Mouse (Mus musculus): ENCODE data around the gene Whrn. TPM values are rescaled to one million over a fixed set of nuclear protein-coding genes. Genes with fewer than 3 reads are reported as not detected.
A peak's percentile ranks its signal among the peaks of the same experiment; 100 is the strongest.

Gene Whrn
- total RNA-seq (2021), result 1 to 10 TPM; 5.1 to 8.9 TPM

GRCm38 (mm10) chr4:63495915-63496278 lies at the start of gene Whrn:
Gene Whrn, minus strand, starts transcription at chr4:63495991.
- DNase-seq, result peak; percentile 82

GRCm38 (mm10) chr4:63545231-63545958 lies 49.6 kb upstream of the Whrn start:
- no peak for DNase-seq

DNA sequence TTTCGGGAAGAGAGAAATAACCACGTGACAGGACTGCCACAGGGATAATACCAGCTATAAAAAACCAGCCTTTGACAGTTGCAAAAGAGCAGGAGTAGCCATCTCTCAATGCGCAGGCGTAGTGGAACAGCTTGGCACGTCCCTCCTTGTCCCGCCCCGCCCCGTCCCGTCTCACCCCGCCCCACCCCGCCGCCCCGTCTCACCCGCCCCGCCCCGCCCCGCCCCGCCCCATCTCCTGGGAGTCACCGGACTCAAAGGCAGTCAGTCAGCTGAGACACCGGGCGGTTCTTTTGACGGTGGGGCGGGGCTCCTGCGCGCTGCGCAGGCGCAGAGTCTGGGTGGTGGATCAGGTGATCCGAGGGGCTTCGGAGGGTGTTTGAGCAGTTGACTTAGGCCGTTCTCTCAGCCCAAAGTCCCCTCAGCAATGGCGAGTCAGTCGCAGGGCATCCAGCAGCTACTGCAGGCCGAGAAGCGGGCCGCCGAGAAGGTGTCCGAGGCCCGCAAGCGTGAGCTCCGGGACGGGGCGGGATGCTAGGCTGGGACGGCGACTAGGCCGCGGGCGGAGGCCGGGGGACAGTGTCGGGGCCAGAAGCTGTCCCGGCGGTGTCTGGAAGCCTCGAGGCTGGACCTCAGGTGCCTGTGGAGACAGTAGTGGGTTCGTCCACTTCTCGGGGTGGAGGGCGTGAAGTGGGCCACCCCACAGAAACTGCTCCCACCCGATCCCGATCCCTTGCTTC lies 48.9 kb upstream of the Whrn start, which contains the start of gene Atp6v1g1:
Atp6v1g1 (plus strand) TSS at position 279 of the 737 bp plus-strand sequence.
- peak; percentile 97 for DNase-seq

- DNase-seq, result peak; percentile 26
Observed at GRCm38 (mm10) chr4:63543746-63544493, 48.1 kb upstream of the Whrn start.

DNA sequence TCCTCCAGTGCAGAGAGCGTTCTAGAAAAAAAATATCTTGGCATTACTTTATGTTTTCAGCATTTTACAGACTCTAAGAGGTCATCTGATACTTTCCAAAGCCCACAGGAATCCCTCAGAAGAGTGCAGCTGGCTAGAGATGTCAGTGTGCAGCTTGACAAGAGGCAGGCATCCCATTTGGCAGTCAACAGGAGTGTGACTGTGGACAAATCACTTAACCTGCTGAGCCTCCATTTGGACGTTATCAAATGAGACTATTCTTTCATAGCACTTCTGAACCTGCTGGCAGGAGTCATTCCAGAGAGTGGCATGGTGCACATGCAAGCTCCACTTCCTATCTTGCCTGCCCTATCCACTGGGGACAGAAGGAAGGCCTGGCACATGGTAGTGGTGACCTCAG lies 46.4 kb upstream of the Whrn start:
- DNase-seq, result peak; percentile 66

DNA sequence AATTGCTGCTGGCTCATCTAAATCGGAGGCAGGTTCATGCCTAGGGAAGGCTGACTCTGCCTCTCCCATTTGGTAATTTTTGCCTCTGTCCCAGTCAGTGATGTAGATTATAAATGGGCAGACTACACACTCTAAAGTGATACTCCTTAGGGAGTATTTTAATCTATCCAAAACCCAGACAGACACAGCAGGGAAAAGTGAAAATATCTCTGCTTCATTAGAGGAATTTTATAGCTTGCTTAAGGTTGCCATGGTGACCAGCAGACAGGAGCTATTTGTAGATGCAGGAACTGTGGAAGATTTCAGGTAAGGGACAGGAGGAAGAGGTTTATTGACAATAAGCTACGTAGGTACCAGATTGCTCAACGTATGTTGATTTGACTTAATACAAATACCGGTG lies 41.8 kb upstream of the Whrn start:
- no peak for DNase-seq

GRCm38 (mm10) chr4:63530409-63530808 lies 34.6 kb upstream of the Whrn start:
- DNase-seq, result no peak

DNA sequence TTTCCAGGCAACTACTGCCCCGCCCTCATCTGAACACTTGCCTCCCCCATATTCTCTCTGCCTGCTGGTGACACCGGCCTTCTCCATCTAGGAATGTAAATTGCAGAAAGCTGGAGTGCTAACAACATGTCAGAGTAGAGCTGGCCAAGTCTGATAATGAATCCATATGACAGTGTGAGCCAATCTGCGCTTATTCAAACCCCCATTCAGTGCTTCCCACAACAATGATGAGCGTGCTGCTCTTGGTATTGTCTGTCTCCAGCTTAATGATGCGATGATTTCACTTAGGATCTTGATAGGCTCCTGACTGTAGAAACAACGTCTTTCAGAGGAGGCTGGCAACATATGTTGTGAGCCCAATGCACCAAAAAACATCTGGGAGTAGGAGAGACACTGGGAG lies 33.2 kb upstream of the Whrn start:
- DNase-seq, result no peak

GRCm38 (mm10) chr4:63525514-63525913 lies 29.7 kb upstream of the Whrn start:
- no peak for DNase-seq

DNA sequence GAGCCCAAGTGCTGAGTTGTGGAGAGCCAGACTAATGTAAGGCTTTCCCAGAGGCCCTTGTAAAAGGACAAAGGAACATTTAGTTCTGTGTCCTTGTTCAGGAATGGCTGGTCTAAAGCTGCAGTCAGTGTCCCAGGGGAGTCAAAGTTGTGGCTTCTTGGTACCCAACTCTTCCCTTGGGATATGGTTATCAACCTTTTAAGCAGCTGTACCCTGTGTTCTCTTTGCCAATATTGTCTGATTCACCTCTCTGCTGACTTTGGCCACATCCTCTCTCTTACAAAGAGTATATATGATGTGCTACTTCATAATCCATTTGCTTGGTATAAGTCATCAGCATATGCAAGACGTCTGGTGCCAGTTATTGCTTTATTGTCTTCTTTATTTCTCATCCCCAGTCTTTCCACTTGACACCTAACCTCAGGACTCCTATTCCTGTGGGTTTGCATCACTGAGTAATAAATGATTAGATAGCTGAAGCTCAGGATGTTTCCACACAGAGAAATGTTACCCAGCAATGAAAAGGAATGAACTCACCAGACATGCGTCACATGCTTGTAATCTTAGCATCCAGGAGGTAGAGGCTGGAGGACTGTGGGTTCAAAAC lies 26.1 kb upstream of the Whrn start:
- DNase-seq, result no peak

DNA sequence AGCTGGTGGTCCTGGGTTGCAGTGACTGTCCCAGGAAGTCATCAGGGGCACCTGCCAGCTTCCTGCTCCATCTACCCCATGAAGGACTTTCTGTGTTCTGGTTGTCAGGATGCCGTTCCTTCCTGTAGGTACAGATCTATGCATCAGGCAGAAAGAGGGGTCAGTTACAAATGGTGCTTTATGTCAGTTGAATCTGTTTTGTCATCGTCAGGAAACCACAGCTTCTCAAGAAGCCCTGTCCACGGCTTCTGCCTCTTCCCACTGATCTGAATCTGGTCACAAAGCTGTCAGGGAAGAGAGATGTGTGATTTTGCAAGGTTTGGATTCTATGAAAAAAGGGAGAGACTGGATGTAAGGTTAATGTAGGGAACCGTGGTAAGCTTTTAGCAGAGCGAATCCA lies 19.2 kb upstream of the Whrn start:
- no peak for DNase-seq

GRCm38 (mm10) chr4:63514454-63514984 lies 18.7 kb upstream of the Whrn start:
- DNase-seq, result no peak

- DNase-seq, result no peak
Observed at GRCm38 (mm10) chr4:63512921-63513320, 17.1 kb upstream of the Whrn start.

DNA sequence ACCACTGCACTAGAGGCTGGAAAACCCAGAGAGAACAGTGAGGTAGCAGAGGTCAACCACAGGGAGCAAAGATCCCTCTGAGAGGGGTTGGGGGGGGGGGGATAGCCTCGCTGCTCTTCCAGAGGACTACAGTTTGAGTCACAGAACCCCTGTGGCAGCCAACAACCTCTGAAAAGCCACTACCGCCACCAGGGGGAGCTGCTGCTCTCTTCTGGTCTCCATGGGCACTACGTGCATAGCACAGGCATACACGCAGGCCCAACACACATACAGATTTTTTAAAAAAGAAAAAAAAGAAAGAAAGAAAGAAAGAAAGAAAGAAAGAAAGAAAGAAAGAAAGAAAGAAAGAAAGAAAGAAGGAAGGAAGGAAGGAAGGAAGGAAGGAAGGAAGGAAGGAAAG lies 12.4 kb upstream of the Whrn start:
- DNase-seq, result peak; percentile 86

DNA sequence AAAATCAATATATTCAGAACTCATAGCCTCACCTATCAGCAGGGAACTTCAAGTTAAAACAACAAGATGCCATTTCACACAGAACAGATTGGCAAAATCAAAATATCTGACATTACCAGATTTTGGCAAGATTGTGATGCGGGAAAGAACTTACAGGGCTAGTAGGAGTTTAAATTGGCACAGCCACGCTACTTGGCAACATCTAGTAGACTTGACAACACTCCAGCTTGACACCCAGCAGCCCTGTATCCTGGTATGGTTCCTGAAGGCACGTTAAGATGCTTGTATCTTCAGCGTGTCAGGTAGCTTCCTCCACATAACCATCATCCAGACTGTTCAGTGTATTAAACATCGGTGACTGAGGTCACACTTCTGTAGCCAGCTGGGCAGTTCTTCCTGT lies 11.7 kb upstream of the Whrn start:
- no peak for DNase-seq

DNA sequence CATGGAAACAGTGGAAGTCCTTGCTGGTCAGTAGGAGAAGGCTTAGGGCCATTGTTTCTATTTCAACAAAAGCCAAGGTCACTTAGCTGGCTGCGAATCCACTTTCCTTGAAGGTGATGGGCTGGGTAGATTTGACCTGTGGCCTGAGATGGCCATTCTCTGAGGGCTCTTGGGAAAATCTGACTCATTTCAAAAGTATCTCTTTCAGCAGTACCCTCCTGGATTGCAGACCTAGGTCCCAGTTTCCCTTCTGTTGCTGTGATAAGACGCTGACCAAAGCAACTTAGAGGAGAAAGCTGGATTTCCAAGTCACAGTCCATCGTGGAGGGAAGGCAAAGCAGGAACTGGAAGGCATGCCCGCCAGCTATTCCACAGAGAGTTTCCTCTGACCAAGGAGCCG lies 8.2 kb upstream of the Whrn start:
- DNase-seq, result no peak

GRCm38 (mm10) chr4:63501050-63501449 lies 5.3 kb upstream of the Whrn start:
- DNase-seq, result no peak

- no peak for DNase-seq
Observed at GRCm38 (mm10) chr4:63498346-63498745, 2.6 kb upstream of the Whrn start.

- DNase-seq, result no peak
Observed at GRCm38 (mm10) chr4:63496312-63496711, 521 bp upstream of the Whrn start.

GRCm38 (mm10) chr4:63494967-63495914 lies 550 bp downstream of the Whrn start:
- DNase-seq, result peak; percentile 62

GRCm38 (mm10) chr4:63494401-63494966 lies 1.3 kb downstream of the Whrn start:
- no peak for DNase-seq

Measured in heart, postnatal 4 days (tissue).